Mouse (Mus musculus): ENCODE data around the gene Astl.

Astl gene

DNA sequence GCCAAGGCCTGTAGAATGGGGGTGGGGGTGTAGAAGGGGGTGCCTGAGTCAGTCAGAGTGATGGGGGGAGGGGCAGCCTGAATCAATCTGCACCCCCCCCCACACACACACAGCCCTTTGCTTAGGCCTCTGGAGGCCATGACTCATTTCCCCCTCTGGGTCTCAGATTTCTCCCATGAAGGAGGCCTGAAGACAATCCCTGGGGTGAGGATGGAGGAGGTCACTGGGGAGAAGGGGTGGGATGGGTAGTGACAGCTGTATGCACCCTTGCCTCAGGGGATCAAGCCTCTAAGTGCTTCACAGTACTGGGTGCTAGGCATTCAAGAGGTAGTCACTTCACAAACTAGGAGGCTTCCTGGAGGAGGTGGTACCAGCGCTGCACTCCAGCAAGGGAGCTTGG lies 14.8 kb upstream of the Astl start:
- peak; percentile 56 for DNase-seq (ENCODE audit: extremely low read depth, insufficient read length, low spot score)

DNA sequence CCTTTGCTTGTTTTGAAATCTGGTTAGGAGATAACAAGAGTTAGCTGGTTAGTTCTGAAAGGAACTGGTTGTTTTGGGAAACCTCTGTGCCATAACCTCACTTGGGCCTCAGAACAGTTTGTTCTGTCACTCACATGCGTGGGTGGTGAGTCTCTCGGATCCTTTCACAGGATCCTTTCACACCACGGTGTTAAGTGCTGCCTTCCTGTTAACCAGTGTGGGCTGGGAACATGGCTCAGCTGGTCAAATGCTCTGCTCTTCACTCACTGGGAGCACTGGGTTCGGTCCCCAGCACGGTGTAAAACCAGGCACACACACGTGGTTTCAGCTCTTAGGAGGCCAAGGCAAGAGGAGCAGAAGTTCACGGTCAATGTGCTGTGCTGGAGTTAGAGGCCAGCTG lies 14.0 kb upstream of the Astl start:
- no peak for DNase-seq (ENCODE audit: extremely low read depth, insufficient read length, low spot score)

DNA sequence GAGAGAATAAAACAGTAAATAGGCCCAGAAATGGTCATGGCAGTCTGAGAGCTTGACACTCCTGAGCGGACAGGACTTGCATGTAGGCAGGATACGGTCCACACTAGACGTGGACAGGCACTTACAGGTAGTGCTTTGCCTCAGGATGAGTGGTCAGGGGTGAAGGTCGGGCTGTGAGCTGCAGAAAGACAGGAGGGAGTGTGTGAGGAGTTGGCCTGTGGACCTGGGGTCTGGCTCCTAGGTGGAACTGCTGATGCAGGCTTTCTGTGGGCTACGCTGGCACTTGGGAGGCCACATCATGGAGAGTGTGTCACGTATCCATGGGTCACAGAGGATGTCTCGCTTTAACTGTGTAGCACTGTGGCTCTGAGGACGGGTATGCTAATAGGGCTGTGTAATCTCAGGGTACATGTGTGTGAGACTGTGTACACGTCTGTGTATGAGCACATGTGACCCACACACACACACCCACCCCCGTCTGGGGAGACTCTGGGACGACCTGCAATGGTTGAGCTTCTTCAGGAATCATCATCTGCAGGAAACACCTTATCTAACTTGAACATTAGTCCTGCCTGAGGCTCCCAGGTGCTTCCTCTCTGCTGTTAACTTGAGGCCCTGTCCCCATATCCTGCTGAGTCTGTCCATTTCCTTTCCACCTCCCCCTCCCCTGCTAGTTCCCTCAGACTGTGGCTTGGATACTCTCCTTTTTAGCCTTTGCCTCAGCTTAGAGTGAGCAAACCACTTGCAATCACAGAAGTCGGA lies 10.2 kb upstream of the Astl start:
- DNase-seq (ENCODE audit: extremely low read depth, insufficient read length, low spot score), result no peak

DNA sequence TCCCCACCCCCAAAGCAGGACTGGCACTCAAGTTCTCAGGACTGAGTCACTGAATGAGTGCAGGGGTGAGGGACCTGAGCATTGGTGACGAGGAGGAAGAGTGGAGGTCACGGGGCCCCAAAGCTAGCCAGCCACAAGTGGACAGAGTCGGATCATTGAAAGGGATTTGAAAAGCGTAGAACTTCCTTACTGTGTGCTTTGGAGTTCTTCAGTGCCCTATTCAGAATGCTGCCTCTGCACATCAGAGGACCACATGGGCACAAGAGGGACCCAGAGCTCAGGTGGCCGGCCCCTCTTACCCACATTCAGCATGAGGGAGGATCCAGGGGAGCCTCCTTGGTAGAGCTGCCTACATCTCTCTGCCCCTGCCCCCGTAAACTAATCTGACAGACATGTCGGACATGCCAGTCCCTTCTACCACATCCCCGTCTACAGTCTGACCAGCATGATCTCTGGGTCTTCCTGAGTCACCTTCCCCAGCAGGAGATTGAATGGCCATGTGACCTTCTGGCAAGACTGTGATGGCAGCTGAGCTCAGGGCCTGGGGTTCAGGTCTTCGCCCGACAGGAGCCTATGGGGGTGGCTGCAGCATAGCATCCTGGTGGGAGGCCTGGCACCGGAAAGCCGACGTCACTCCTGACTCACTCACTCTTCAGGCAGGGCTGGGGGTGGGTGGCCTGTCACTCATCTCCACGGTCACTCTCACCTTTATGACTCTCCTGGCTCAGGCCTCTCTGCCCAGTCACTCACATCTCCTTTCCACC lies 5.5 kb upstream of the Astl start:
- no peak for DNase-seq (ENCODE audit: extremely low read depth, insufficient read length, low spot score)

DNA sequence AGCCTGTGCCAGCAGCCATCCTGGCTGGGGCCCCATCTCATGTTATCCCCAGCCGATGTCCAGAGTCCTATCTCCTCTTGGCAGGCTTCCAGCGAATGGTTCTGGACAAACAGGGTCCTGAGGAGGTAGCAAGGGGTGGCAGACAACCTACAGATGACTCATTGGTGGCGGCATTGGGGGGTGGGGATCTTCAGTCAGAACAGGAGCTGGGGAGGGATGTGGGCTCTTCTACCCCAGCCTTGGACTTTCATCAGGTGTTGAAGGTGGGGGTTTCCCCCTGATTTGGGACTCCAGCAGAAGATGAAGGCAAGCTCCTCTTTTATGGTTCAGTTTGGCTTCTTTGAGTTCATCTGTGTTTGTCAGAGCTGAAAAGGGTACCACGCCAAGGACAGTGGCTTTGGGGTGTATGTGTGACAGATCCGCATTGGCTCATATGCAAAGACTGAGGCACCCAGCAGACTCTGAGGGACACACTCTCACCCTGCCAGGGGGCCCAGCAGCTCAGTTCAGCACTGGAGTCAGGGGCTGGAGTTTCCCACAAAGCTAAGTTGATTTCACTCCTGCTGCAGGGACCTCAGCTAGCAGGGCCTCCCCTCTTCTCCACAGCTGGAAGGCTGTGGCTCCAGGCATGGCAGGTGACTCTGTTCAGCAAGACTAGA lies 4.4 kb upstream of the Astl start:
- no peak for DNase-seq (ENCODE audit: extremely low read depth, insufficient read length, low spot score)

DNA sequence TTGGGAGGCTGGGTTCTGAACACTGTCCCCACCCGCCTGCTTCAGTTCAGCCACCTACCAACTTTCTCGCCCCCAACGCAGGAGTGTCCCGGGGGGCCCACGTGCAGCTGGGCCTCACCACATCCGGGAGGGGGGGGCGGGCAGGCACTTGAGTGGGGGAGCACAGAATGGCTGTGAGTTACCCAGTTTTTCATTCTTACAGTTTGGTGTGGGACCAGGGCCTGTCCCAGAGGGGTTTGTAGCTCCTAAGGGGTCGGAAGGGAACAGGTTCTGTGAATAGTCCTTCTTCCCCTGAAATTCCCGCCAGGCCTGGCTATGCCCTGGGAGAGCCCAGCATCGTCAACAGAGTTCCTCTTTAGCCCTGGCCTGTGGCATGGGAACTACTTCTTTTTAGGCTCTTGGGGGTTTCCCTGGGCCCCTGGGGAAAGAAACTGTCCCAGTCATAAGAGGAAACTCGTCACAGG lies 3.3 kb upstream of the Astl start:
- DNase-seq (ENCODE audit: extremely low read depth, insufficient read length, low spot score), result no peak

DNA sequence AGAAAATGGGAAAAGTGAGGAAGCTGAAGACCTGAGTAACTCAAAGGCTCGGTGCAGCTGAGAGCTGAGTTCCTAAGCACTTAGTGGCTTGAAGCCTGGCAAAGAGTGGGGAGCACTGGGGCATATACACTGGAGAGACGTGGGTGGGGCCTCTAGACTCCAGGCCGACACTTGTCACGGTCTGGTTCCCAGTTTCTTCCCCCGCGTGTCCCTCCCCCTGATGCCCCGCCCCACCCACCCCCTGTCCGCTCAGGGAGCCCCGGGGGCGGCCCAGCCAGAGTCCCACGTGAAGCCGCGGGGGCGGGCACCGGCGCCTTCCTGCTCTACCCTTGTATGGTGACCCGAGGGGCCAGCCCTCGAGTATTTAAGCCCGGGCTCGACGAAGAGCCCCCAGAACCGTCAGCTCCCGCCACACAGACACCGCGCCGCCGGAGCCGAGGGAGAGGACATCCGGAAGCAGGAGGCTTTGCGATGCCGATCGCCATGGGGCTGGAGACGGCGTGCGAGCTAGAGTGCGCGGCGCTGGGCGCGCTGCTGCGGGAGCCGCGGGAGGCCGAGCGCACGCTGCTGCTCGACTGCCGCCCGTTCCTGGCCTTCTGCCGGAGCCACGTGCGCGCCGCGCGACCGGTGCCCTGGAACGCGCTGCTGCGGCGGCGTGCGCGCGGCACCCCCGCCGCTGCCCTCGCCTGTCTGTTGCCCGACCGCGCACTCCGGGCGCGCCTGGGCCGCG lies 2.5 kb upstream of the Astl start, which contains the start of gene Dusp2:
Gene Dusp2 (plus strand): TSS at position 393 of the 730 bp plus-strand sequence.
- DNase-seq (ENCODE audit: extremely low read depth, insufficient read length, low spot score), result no peak

DNA sequence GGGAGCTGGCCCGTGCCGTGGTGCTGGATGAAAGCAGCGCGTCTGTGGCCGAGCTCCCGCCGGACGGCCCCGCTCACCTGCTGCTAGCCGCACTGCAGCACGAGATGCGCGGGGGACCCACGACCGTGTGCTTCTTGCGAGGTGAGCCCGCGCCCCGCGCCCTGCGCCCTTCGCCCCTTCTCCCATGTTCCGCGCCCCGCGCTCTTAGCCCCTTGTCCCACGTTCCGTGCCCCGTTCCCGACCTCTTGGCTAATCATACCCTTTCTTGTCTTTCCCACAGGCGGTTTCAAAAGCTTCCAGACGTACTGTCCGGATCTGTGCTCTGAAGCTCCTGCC lies 2.0 kb upstream of the Astl start:
- DNase-seq (ENCODE audit: extremely low read depth, insufficient read length, low spot score), result no peak

DNA sequence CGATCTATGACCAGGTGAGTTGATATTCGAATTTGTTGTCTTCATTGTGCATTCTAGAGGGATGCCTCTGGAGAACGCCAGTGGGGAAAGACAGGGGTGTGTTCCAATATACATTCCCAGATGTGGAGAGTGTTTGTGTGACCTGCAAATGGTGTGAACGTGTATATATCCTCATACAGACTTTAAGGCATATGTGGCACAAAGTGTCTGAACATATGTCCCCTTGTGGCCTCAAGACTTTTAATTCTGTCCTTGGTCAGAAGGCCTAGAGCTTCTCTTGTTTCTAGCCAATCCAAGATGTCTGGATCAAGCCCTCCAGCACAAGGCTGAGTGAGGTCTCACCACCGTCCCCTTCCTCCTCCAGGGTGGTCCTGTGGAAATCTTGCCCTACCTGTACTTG lies 1.6 kb upstream of the Astl start:
- no peak for DNase-seq (ENCODE audit: extremely low read depth, insufficient read length, low spot score)

DNA sequence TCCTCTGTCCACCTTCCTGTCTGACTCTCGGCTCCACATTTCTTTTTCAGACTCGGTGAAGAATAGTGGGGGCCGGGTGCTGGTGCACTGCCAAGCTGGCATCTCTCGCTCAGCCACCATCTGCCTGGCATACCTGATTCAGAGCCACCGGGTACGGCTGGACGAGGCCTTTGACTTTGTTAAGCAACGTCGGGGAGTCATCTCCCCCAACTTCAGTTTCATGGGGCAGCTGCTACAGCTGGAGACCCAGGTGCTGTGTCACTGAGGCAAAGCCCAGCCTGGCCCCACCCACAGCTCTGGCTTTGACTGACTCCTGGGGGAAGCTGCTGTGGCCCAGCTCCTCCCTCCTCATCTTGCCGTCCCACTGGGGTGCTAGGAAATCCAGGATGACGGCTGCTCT lies 908 bp upstream of the Astl start:
- no peak for DNase-seq (ENCODE audit: extremely low read depth, insufficient read length, low spot score)

DNA sequence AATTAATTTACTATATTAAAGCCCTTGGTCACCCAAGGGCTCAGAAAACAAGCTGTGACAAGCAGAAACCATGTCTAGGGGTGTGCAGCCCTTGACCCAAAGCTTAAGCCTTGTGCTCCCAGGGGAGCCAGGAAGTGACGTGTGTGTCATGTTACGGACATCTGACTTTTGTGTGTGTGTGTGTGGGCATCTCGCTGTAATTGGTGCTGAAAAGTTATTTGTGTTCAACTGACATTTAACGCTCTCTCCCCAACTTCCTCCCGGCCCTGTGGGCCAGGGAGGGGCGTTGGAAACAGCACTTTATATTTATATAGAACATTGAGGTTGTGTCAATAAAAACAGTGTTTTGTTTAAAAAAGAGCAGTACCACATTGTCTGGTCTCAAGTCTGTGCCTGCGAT lies 427 bp upstream of the Astl start:
- no peak for DNase-seq (ENCODE audit: extremely low read depth, insufficient read length, low spot score)

DNA sequence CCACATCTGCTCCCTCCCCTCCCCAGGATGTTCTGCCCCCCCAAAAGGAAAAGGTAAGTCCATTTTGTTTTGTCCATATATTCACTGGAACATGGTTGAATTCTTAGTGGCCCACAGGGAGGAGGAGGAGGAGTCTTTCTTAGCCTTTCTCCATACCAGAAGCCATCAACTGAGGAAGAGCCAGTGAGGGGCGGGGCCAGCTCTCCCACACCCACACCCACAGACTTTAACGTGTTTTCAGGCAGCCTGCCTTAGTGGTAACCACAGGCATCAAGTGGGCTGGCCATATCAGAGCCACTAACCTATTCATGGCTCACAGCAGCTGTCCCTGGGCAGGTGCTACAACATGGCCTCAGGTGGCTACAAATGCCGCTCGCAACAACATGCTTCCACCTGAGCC lies 394 bp downstream of the Astl start:
- DNase-seq (ENCODE audit: extremely low read depth, insufficient read length, low spot score), result no peak

DNA sequence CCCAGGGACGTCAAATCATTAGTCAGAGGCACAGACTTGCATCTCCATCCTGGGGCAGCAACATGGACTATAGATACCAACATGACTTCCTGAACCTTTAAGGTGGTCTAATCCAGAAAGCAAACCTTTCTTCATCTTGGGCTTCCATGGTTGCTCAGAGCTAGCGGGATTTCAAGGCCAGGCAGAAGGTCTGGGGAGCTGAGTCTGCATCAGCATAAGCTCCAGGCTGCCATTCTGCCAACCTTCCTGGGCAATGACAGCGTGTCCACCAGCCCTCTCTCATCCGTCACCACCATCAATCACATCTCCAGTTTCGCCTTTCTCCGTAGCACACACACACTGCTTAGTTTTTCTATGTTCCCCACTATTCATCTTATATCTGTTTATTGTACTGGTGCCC lies 823 bp downstream of the Astl start:
- DNase-seq (ENCODE audit: extremely low read depth, insufficient read length, low spot score), result no peak

DNA sequence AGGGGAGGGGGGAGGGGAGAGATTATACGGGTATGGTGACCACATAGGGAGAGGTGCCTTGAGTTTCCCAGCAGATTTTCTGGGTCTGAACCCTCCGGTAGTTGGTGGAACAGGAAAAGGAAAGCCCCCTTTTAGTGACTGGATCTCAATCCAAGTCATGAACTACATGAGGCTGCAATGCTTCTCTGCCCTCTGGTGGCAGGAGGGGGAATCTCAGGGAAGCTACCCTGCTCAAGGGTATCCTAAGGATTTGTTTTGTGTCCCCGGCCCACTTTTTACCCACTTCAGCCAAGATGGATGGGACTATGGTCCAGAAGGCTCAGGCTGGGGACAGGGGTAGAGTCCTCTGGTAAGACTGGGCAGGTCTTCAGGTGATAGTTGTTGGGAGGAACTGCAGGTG lies 2.7 kb downstream of the Astl start:
- DNase-seq (ENCODE audit: extremely low read depth, insufficient read length, low spot score), result no peak

DNA sequence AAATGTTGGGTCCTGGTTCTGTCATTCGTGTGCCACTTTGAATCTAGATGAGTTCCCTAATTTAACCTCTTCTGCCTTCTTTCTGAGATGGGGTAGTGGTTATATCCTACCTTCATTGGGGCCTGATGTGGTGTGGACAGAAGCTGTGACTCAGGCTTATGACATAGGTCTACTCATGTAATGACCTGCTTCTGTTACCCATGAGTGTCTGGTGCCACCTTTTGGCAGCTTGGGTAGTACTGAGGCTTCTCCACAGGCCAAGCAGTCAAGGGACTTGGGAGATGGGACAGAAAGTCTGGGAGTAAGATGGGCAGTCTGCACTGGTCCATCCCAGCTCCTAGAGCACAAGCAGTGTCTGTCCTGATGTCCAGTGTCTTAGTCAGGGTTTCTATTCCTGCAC lies 7.9 kb downstream of the Astl start:
- no peak for DNase-seq (ENCODE audit: extremely low read depth, insufficient read length, low spot score)

DNA sequence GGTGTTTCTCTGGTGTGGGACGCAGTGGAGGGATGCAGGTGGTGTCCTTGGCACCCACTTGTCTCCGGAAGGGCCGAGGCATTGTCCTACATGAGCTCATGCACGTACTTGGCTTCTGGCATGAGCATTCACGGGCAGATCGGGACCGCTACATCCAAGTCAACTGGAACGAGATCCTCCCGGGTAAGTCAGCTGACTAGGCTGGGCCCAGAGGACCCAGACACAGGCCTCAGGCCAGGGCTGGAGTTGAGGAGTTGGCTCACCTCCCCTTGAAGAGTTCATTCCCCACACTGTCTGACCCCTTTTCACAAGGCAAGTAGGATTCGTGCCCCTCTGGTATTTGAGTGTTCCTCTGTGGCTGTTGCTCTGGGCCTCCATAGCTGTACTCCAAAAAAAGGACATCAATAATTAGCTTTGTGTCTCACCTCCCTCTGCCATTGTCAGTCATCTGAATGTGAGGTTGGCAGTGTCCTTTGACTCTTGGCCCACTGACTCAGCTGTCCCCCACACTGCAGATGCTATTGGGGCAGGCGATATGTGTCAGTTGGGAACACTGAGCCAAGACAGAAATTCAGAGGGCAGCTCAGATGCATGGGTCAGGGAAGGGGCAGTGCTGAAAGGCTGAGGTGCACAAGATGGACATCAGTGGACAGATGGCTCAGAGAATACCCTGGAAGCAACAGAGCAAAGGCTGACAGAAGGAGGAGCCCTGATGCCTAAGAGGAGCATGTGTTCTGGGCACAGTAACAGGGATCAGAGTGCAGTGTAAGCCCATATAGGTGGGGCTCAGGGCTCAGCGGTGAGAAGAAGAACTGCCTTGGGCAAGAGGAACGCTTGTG lies 8.9 kb downstream of the Astl start:
- no peak for DNase-seq (ENCODE audit: extremely low read depth, insufficient read length, low spot score)

DNA sequence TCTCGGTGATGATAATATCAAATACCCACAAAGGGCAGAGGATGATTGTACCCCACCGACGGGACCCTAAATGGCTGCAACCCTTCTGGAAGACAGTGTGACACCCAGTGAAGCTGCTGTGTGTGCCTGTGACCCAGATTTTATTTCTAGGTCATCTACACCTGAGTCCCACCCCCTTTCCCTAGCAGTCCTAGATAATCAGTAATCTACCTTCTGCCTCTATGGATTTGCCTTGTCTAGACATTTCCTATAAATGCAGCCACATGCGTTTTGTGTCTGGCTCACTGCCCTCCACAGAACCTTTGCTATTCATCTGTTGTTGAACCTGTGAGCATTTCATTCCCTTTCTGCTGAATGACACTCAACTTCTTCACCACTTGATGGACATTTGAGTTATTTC lies 15.4 kb downstream of the Astl start:
- no peak for DNase-seq (ENCODE audit: extremely low read depth, insufficient read length, low spot score)

DNA sequence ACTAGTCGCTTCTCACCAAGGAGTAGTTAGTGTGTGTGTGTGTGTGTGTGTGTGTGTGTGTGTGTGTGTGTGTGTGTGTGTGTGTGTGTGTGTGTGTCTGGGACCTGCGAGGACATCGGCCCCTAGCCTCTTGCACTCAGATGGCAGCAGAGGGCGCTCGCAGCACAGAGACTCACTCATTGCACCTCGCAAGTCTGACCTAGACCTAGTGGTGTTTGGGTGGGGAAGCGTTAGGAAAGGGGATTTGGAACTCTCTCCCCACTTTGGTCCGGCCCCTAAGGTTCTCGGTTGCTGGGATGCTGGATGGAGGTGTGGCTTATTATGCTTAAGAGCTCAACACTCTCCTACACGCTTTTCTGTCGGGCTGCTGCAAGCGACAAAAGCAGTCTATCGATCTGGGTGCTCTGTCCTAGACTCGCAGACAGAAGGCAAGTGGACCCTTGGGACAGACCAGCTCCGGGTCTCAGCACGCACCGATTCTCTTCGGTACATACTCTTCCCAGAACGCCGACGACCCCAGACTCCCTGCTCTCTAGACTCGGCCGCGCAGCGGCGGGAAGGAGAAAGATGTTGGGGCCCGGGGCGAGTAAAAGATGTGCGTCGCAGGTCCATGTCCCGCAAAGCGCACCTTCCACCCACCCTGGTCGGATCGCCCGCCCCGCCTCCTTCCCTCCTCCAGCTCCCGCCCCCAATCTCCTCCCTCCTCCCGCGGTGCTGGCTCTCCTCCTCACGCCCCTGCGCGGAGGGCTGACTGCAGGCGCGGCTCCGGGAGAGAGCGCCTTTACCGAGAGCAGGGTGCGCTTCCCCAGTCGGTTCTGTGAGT lies 24.2 kb downstream of the Astl start, which contains the start of gene Adra2b:
Gene Adra2b (plus strand): TSS at position 750 of the 823 bp plus-strand sequence.
- DNase-seq (ENCODE audit: extremely low read depth, insufficient read length, low spot score), result no peak

DNA sequence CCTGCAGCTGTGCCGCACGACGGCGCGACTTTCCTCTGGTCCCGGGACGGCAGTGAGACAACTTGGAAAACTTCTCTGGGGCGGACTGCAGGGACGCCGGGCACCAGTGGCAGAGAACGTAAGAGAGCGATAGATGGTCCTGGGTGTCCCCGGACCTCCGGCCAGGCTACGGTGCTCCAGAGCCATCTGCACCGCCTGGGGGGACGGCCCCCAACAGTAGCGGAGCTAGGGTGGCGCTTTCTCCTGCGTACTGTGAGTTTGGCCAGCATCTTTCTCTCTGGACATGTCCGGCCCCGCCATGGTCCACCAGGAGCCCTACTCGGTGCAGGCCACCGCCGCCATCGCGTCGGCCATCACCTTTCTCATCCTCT lies 24.8 kb downstream of the Astl start:
- DNase-seq (ENCODE audit: extremely low read depth, insufficient read length, low spot score), result no peak
